Mouse (Mus musculus) forebrain, embryonic 12.5 days (tissue): Measurements from ENCODE around the gene 4632433K11Rik. TPM values are rescaled to one million over a fixed set of nuclear protein-coding genes. Genes with fewer than 3 reads are reported as not detected.
"Not testable (repeated sequence)": the region's sequence is repeated elsewhere in the genome, so short reads cannot be mapped to it uniquely, and the experiment has no call there.

Experiments used
- ATAC-seq: fragments of 200-750 bp; cut with Nextera tagmentation; 2 replicates; pipeline ENCODE4 v1.8.0; 2017; ENCODE audit warnings: moderate TSS enrichment; ENCODE audit not compliant: low FRiP score
- H3K27ac ChIP-seq: fragments of 300-500 bp; sonication (generic); 2 replicates; pipeline ENCODE4 v1.5.1; 2016; ENCODE audit warnings: mild to moderate bottlenecking
- H3K27me3 ChIP-seq: fragments of 300-500 bp; sonication (generic); 2 replicates; pipeline ENCODE4 v1.6.1; 2016; ENCODE audit warnings: mild to moderate bottlenecking
- H3K36me3 ChIP-seq: fragments of 300-500 bp; sonication (generic); replicated peaks from 2 replicates; pipeline ENCODE4 v1.6.1; 2016; ENCODE audit warnings: mild to moderate bottlenecking
- H3K4me1 ChIP-seq: fragments of 300-500 bp; sonication (generic); 2 replicates; pipeline ENCODE4 v1.6.1; 2016
- H3K4me2 ChIP-seq: fragments of 300-500 bp; sonication (generic); 2 replicates; pipeline ENCODE4 v1.6.1; 2016; ENCODE audit warnings: mild to moderate bottlenecking, moderate library complexity
- H3K4me3 ChIP-seq: fragments of 300-500 bp; sonication (generic); replicated peaks from 2 replicates; pipeline ENCODE4 v1.5.1; 2016; ENCODE audit warnings: mild to moderate bottlenecking
- H3K9ac ChIP-seq: fragments of 300-500 bp; sonication (generic); 2 replicates; pipeline ENCODE4 v1.6.1; 2016; ENCODE audit warnings: mild to moderate bottlenecking
- H3K9me3 ChIP-seq: fragments of 300-500 bp; sonication (generic); 2 replicates; pipeline ENCODE4 v1.6.1; 2016
- WGBS: fragments of 180-500 bp; shearing (Covaris S2); methylation state at CpG from one replicate; pipeline ENCODE4 v1.1.7; 2016; 5-methylcytosine and 5-hydroxymethylcytosine counted together
- polyA plus RNA-seq: library from polyadenylated mRNA; unstranded; fragments of >200 nt; fragmentation: Nextera tagmentation; extraction: Ambion mirVana; gene quantifications from 2 replicates; pipeline ENCODE4 v1.2.1, GENCODE M21; 2016

4632433K11Rik gene
- polyA plus RNA-seq, 1 experiment from 2014 or later = not detected

DNA sequence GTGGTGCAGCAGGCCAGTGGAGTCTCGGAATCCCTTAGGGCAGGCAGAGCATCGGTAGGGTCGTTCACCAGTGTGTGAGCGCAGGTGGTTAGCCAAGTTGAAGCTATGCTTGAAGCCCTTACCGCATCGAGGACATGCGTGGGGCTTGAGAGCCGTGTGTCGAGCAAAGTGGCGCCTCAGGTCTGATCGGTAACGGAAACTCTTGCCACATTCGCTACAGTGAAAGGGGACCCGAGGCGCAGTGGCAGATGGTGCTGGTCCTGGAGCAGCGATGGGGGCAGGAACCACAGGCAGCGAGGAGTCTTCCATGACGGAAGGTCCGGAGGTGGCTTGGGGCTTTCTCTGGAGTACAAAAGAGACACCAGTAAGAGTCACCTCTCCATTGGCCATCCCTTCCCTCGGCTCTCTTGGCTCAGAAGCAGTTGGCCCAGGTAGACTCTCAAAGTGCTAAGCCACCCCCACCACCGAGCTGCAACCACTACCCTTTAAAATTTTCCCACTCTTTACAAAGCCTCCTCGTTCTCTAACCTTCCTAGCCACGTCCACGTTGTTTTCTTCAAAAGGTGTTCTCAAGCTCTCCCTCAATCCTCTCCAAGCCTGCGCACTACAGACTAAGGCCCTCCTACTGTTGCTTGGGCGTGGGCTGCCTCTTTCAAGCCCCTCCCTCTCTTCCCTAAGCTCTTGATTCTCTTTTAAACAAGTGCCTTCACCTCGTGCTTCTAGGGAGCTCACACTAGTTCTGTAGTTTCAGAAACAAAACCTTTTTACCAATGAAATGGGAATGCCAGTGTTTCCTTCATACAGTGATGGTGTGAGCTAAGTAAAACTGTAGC, 21.0 kb upstream of the 4632433K11Rik start:
- no peaks in the 10 kb centered on the region for H3K27me3 ChIP-seq
- no peak overlapping the region for H3K9ac ChIP-seq
- no peak for ATAC-seq
- H3K4me3 ChIP-seq = no peak overlapping the region
- H3K9me3 ChIP-seq = peaks cover 6% of the 10 kb centered on the region; the same call in 1 of the 2 replicates
- H3K36me3 ChIP-seq = peaks cover 59% of the 10 kb centered on the region
- 90% methylated on average over 27 of the region's 27 CpGs for WGBS
- no peak overlapping the region for H3K27ac ChIP-seq
- H3K4me2 ChIP-seq = 0 out of 2 replicates have a peak overlapping the region, but pooled peaks have one; percentile 60
- peaks cover 6% of the 10 kb centered on the region for H3K4me1 ChIP-seq

DNA sequence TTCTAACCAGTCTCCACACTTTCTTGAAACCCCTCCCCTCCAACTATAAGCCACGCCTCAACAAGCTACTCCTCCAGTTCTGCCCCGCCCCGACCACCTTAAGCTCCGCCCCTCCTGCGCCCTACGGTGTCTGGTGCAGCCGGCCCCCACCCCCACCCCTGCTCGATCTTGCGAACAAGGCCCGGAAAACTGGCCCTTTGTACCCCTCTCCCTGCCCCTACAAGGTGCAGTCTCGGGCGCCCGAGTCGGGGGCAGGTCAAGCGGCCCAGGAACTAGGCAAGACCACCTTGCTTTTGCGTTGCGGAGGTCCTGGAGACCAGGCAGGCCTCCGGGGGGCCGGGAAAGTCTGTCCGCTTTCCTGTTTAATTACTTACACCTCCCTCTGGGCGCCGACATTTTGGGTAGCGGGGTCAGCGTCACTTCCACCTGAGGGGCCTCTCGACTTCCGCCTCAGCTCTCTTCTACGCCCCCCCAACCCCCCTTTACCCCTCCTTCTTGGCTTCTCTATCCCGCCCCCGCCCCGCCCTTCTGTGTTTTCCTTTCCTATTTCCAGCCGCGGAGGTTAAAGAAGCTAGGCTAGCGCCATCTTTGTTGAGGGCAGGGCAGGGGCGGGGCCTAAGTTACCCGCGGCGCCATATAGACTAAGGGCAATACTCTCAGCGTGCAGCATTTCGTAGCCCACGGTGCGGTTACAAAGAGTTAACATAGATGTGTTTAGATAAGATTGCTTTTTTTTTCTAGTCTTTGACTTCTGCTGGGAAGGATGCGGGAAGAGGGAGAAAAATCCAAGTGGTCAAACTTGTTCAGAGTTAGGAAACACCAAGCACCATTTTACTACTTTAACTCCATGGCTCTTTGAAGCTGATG, 19.4 kb upstream of the 4632433K11Rik start, which contains the start of the genes Zfp524 and Fiz1:
TSS of gene Zfp524 (plus strand) at position 165 of the 867 bp plus-strand sequence.
TSS of gene Fiz1 (minus strand) at position 447 of the 867 bp plus-strand sequence.
- no peaks in the 10 kb centered on the region for H3K9me3 ChIP-seq
- no peaks in the 10 kb centered on the region for H3K27me3 ChIP-seq
- H3K4me3 ChIP-seq = peak within 1 kb of the TSS; percentile 71
- peak within 1 kb of the TSS; percentile 60 for H3K4me2 ChIP-seq
- WGBS = under 1% methylated on average over 41 of the region's 42 CpGs
- H3K27ac ChIP-seq = peak within 1 kb of the TSS; percentile 99
- H3K9ac ChIP-seq = peak within 1 kb of the TSS; percentile 84
- peaks cover 43% of the 10 kb centered on the region for H3K36me3 ChIP-seq
- H3K4me1 ChIP-seq = peaks cover 7% of the 10 kb centered on the region
- peak; percentile 84 for ATAC-seq

DNA sequence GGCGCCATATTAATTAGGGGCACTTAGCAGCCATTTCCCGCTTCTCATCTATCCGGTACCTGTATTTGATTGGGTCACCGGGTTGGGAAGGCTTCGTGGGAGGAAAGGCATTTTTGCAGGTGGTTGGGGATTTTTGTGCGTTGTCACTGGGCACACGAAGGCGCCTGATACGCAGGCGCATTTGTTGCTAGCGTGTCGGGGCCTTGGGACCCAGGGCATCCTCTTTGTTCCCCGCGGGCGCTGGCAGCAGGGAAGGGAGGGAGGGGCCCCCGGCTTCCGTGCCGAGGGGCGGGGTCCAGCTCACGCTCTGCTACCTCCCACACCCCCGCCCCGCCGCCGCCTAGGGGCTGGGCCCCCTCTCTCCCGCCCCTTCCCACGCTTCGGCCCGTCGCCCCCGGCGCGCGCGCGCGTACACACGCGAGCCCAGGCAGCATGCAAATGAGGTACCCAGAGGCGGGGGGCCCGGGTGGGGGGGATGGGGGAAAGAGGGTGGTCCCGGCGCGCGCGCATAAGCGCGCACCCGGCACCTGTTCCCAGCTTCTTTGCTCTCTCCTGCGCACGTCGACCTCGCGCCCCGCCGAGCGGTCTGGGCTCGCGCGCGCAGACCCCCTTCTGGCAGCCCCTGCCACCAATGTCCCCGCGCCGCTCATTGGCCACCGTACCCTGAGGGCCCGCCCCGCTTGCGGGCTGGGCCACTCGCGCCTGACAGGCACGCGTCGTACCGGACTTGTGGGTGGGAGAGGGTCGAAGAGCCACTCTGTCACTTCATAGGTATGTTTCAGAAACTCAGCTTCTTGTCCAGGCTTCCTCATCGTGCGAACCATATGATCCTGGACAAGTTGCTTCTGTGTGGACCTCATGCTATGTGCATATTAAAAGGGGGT, 18.6 kb upstream of the 4632433K11Rik start, which contains the start of gene Gm44973:
TSS of gene Gm44973 (plus strand) at position 379 of the 884 bp plus-strand sequence.
- Histone ChIP-seq H3K4me2 (peak within 1 kb of the TSS; percentile 60), H3K27ac (peak within 1 kb of the TSS; percentile 99), H3K4me1 (peaks cover 8% of the 10 kb centered on the region), H3K27me3 (no peaks in the 10 kb centered on the region), H3K36me3 (peaks cover 34% of the 10 kb centered on the region), H3K4me3 (peak within 1 kb of the TSS; percentile 71), H3K9me3 (no peaks in the 10 kb centered on the region), H3K9ac (peak within 1 kb of the TSS; percentile 84)
- under 1% methylated on average over 75 of the region's 76 CpGs for WGBS
- ATAC-seq = peak; percentile 84

DNA sequence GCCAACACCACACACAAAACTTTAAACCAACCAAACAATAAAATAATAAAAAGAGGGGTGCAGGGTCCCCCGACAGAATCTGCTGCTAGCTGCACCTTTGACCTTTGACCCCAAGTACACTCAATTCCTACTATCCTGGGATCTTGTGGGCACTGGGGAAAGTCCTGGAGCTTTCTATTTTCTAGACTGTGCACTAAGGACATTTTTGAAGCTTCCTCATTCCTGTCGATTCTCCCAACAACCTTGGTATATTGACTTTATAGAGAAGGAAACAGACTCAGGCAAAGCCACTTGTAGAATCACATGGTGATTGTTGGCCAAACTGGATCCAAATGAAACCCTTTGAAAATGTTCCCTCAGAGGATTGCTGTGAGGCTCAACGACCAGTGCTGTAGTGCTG, 17.9 kb upstream of the 4632433K11Rik start:
- 60% methylated on average over 3 of the region's 3 CpGs for WGBS
- peak overlapping the region; percentile 71 for H3K4me3 ChIP-seq
- H3K4me2 ChIP-seq = peak overlapping the region; percentile 60
- peak overlapping the region; percentile 99 for H3K27ac ChIP-seq
- H3K9me3 ChIP-seq = no peaks in the 10 kb centered on the region
- H3K27me3 ChIP-seq = no peaks in the 10 kb centered on the region
- ATAC-seq = no peak
- H3K9ac ChIP-seq = peak overlapping the region; percentile 84
- H3K36me3 ChIP-seq = peaks cover 27% of the 10 kb centered on the region
- H3K4me1 ChIP-seq = peaks cover 12% of the 10 kb centered on the region

DNA sequence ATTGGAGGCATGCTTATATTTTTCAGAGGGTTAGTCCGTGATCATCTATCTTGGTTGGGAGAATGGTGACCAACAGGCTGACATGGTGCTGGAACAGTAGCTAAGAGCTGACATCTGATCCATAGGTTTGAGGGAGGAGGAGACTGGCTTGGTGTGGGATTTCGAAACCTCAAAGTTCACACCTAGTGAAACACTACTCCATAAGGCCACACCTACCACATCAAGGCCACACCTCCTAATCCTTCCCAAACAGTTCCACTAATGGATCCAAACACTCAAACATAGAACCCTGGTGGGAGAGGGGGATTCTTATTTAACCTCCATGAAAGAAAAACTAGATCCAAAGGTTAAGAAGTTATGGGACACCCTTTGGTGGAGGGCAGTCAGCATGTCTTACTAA, 17.0 kb upstream of the 4632433K11Rik start:
- ATAC-seq = no peak
- Histone ChIP-seq H3K9me3 (no peaks in the 10 kb centered on the region), H3K4me3 (no peak overlapping the region), H3K36me3 (peaks cover 20% of the 10 kb centered on the region), H3K27ac (no peak overlapping the region), H3K4me2 (no peak overlapping the region), H3K9ac (no peak overlapping the region), H3K27me3 (no peaks in the 10 kb centered on the region), H3K4me1 (peaks cover 19% of the 10 kb centered on the region)
- 97% methylated on average over 2 of the region's 2 CpGs for WGBS

DNA sequence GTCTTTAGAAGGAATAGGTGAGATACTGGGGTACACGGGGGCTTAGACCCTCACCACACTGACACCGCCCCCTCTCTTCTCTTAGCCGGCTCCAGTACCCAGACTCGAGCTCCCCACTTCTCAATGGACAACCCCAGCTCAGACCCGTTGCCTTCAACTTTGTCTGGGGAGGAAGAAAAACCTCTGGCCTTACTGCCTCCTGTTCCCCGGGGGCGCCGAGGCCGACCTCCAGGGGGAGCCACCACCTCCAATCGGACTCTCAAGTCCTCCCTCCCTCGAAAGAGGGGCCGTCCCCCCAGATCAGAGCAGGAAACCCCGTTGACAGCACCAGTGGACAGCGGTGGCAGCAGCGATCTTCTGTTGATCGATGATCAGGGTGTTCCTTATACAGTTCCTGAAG, 16.6 kb upstream of the 4632433K11Rik start:
- no peak overlapping the region for H3K4me3 ChIP-seq
- 89% methylated on average over 16 of the region's 16 CpGs for WGBS
- no peak overlapping the region for H3K9ac ChIP-seq
- H3K27ac ChIP-seq = no peak overlapping the region
- H3K4me1 ChIP-seq = peaks cover 19% of the 10 kb centered on the region
- peaks cover 20% of the 10 kb centered on the region for H3K36me3 ChIP-seq
- ATAC-seq = no peak
- no peaks in the 10 kb centered on the region for H3K9me3 ChIP-seq
- H3K27me3 ChIP-seq = no peaks in the 10 kb centered on the region
- H3K4me2 ChIP-seq = no peak overlapping the region

DNA sequence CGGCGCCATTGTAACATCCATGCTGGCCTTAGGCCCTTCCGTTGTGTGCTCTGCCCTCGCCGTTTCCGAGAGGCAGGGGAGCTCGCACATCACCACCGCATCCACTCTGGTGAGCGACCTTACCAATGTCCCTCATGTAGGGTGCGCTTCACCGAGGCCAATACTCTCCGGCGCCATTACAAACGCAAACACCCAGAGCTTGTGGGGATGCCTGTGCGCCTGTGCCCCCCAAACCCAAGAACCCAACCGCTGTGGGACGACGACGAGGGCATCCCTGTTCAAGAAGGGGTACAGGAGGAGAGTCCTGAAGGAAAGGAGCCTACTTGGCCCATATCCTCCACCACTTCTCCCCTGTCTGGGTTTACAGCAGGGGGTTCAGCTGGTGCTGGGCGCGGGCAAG, 16.0 kb upstream of the 4632433K11Rik start:
- no peak for ATAC-seq
- Histone ChIP-seq H3K27me3 (no peaks in the 10 kb centered on the region), H3K4me2 (no peak overlapping the region), H3K36me3 (peaks cover 20% of the 10 kb centered on the region), H3K9ac (no peak overlapping the region), H3K27ac (no peak overlapping the region), H3K9me3 (no peaks in the 10 kb centered on the region), H3K4me1 (peaks cover 22% of the 10 kb centered on the region), H3K4me3 (no peak overlapping the region)
- WGBS = 97% methylated on average over 21 of the region's 21 CpGs

DNA sequence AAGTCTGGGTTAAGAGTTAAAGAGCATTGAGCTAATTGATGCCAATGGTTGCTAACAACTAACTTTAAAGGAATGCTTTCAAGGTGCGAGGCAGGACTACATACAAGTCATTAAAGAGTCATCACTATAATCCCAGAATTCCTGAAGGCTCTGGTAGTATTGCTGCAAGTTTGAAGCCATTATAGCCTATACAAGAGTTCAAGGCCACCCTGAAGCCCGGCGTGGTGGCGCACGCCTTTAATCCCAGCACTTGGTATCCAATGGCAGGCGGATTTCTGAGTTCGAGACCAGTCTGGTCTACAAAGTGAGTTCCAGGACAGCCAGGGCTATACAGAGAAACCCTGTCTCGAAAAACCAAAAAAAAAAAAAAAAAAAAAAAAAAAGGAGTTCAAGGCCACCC, 14.3 kb upstream of the 4632433K11Rik start:
- not testable (repeated sequence) for ATAC-seq
- 34% methylated on average over 8 of the region's 8 CpGs for whole genome bisulfite sequencing
- peak overlapping the region; percentile 95 for H3K27ac ChIP-seq

DNA sequence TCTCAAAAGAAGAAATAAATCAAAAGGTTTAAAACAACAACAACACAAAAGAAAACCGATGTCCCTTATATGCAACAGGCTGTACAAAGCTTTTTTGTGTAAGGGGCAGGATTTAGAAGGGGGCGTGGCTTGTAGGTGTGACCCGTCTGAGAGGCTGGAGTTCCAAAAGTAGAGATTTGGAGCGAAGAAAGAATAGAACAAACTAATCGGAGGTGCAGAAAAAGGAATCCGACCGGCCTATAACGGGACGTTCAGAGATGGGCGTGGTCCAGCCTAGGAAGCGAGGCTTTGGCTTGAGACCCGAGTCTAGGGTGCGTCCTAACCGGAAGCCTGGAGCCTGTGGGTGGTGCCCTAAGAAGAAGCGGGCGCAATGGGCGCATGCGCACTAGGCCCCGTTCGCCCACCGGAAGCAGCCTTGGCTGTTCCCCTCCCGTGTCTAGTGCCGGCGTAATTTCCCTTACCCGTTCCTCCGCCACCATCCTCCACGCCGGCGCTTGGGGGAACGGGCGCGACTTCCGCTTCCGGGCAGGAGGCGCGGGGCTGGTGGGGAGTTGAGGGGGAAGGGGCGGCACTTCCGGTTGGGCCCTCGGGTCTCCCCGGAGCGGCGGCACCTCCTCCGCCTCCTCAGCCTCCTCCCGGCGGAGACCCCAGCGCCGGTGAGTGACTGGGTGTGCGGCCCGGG, 13.8 kb upstream of the 4632433K11Rik start, which contains the start of the genes Zfp865 and Ccdc106:
TSS of gene Zfp865 (plus strand) at position 377 of the 682 bp plus-strand sequence.
TSS of gene Ccdc106 (plus strand) at position 554 of the 682 bp plus-strand sequence.
- Histone ChIP-seq H3K9me3 (no peaks in the 10 kb centered on the region), H3K36me3 (peaks cover 37% of the 10 kb centered on the region), H3K9ac (peak within 1 kb of the TSS; percentile 95), H3K4me1 (peaks cover 23% of the 10 kb centered on the region), H3K4me3 (peak within 1 kb of the TSS; percentile 90), H3K27me3 (no peaks in the 10 kb centered on the region), H3K4me2 (peak within 1 kb of the TSS; percentile 86), H3K27ac (peak within 1 kb of the TSS; percentile 95)
- ATAC-seq = peak; percentile 93
- WGBS = under 1% methylated on average over 47 of the region's 49 CpGs

More for the DNA sequence above, 14.3 kb upstream of the 4632433K11Rik start:
- Histone ChIP-seq H3K4me2 (peak overlapping the region; percentile 86), H3K9ac (peak overlapping the region; percentile 95; the same call in 1 of the 2 replicates), H3K4me1 (peaks cover 23% of the 10 kb centered on the region), H3K4me3 (peak overlapping the region; percentile 90), H3K36me3 (peaks cover 33% of the 10 kb centered on the region)
- not testable (repeated sequence) for H3K27me3 ChIP-seq, H3K9me3 ChIP-seq

DNA sequence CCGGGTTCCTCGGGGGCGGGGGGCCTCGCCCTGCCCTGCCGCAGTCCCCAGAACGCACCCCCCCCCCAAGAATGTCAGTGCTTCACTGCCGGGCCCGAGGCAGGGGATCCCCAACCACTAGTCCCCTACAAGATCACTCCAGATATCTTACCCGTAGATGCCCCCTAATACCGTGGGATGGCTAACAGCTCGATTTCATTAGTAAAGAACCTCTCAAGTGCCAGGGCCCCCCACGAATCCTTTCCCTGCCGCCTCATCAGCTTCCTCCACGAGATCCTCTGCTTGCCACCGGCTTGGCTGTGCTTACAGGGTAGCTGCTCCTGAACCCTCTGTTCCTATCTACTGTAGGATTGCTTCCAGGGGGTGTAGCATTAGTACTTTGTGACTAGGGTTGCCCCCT, 13.2 kb upstream of the 4632433K11Rik start:
- WGBS = under 1% methylated on average over 14 of the region's 15 CpGs
- ATAC-seq = no peak; the same call in 1 of the 2 replicates
- peaks cover 42% of the 10 kb centered on the region for H3K36me3 ChIP-seq

DNA sequence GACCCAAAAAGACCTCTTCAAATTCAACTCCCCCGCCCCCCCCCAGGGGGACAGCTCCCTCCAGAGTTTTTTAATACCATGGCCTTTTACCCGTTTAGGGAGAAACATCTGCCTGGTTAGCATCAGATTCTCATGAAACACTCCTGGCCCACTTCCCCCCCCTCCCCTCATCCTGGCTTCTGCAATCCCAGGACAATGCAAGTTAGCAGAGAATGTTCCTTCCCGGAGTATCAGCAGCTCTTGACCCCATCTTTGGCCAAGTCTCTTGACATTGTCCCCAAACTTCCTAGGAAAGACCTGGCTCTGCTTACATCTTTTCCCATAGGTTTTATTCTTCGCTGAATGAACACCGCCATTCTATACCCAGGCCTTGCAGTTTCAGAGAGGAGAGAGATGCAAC, 12.7 kb upstream of the 4632433K11Rik start:
- Histone ChIP-seq H3K36me3 (peaks cover 47% of the 10 kb centered on the region), H3K27me3 (no peaks in the 10 kb centered on the region), H3K9ac (peak overlapping the region; percentile 95), H3K4me1 (peaks cover 18% of the 10 kb centered on the region), H3K4me2 (peak overlapping the region; percentile 86), H3K27ac (peak overlapping the region; percentile 95; the same call in 1 of the 2 replicates), H3K9me3 (no peaks in the 10 kb centered on the region), H3K4me3 (peak overlapping the region; percentile 90)
- ATAC-seq = no peak
- 45% methylated on average over 5 of the region's 5 CpGs for WGBS

More for the DNA sequence above, 13.2 kb upstream of the 4632433K11Rik start:
- Histone ChIP-seq H3K27me3 (no peaks in the 10 kb centered on the region), H3K9ac (peak overlapping the region; percentile 95), H3K4me2 (peak overlapping the region; percentile 86), H3K9me3 (no peaks in the 10 kb centered on the region), H3K4me1 (peaks cover 23% of the 10 kb centered on the region), H3K27ac (peak overlapping the region; percentile 95), H3K4me3 (peak overlapping the region; percentile 90)
